Mouse (Mus musculus): ENCODE data around the gene Gpr150. TPM values are rescaled to one million over a fixed set of nuclear protein-coding genes. Genes with fewer than 3 reads are reported as not detected.

Gene Gpr150
- polyA plus RNA-seq, 1 experiment from 2014 or later: 1.8 TPM

DNA sequence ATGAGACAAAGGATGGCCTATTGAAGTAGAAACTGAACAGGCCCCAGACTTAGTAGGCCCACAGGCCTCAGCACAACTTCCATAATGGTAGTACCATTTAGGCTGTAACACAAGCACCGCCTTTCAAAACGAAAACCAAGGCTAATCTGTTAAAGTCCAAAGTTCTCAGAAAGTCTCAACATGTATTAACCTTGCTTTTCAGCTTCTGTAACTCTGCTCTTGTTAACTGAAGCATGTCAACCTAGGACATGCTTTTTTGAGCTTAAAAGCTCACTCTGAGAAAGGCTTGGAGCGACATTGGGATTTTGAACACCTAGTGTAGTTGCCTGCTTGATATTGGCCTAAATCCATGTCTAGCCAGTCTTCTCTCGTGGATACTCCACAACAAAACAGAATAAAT lies 2.8 kb upstream of the Gpr150 start:
- H3K27ac ChIP-seq (ENCODE audit: low read length): no peak overlapping the region
- H3K4me2 ChIP-seq (ENCODE audit: low read depth, low read length): no peak overlapping the region
- no peak overlapping the region for H3K4me3 ChIP-seq (ENCODE audit: low read depth, low read length)
- no peaks in the 10 kb centered on the region; the same call in 1 of the 2 replicates for H3K36me3 ChIP-seq (ENCODE audit: control insufficient read depth, insufficient read depth)
- H3K27me3 ChIP-seq (ENCODE audit: control insufficient read depth, insufficient read depth, low read depth, low read length): peaks cover 19% of the 10 kb centered on the region
- ATAC-seq (ENCODE audit: low read depth): no peak
- H3K4me1 ChIP-seq (ENCODE audit: control insufficient read depth, low read depth, low read length): peaks cover 24% of the 10 kb centered on the region
- no peaks in the 10 kb centered on the region for H3K9me3 ChIP-seq (replicated peaks; ENCODE audit: control insufficient read depth, low read length)
- whole genome bisulfite sequencing (ENCODE audit: insufficient replicate concordance): 74% methylated on average over 4 of the region's 4 CpGs
- no peak overlapping the region for H3K9ac ChIP-seq (ENCODE audit: low read depth, low read length)

DNA sequence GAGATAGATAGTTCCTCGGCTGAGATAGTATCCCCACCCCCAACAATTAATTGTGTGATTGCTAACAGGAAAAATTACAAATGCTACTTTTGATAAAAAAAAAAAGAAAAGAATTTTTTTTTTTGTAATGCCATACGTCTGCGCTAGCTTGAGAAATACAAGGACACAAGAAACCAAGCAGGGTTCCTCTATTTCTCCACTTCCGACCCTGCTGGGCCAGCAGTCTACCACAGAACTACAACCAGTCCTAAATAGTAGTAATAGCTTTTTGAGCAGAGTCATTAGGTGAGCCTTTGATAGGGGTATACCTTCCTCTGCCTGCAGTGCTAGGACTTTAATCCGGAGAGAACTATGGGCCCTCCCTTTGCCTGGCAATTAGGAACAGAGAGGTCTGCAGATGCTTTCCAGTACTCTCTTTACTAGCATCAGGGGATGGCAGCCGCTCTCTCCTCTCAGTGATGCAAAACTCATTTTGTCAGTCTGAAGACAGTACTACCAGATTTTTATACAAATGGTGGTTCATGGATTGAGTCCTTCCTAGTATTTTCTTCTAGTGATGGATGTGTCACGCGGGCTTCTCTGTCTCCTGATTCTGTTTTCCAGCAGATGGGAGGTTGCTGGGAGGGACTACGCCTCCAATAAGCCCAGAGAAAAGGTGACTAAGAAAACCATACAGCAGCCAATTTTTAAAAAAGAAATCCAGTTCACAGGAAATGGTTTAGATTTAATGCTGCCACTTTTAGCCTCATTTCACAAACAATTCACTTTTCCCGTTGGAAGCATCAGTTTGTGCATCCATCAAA lies 672 bp upstream of the Gpr150 start:
- H3K27me3 ChIP-seq (ENCODE audit: control insufficient read depth, insufficient read depth, low read depth, low read length): peaks cover 19% of the 10 kb centered on the region
- H3K9me3 ChIP-seq (replicated peaks; ENCODE audit: control insufficient read depth, low read length): no peaks in the 10 kb centered on the region
- ATAC-seq (ENCODE audit: low read depth): no peak
- H3K27ac ChIP-seq (ENCODE audit: low read length): no peak overlapping the region
- no peak overlapping the region for H3K9ac ChIP-seq (ENCODE audit: low read depth, low read length)
- 56% methylated on average over 10 of the region's 10 CpGs for WGBS (ENCODE audit: insufficient replicate concordance)
- peaks cover 26% of the 10 kb centered on the region for H3K4me1 ChIP-seq (ENCODE audit: control insufficient read depth, low read depth, low read length)
- peak overlapping the region; percentile 100 for H3K4me2 ChIP-seq (ENCODE audit: low read depth, low read length)
- peak overlapping the region; percentile 70; the same call in 1 of the 2 replicates for H3K4me3 ChIP-seq (ENCODE audit: low read depth, low read length)
- H3K36me3 ChIP-seq (ENCODE audit: control insufficient read depth, insufficient read depth): no peaks in the 10 kb centered on the region; the same call in 1 of the 2 replicates

DNA sequence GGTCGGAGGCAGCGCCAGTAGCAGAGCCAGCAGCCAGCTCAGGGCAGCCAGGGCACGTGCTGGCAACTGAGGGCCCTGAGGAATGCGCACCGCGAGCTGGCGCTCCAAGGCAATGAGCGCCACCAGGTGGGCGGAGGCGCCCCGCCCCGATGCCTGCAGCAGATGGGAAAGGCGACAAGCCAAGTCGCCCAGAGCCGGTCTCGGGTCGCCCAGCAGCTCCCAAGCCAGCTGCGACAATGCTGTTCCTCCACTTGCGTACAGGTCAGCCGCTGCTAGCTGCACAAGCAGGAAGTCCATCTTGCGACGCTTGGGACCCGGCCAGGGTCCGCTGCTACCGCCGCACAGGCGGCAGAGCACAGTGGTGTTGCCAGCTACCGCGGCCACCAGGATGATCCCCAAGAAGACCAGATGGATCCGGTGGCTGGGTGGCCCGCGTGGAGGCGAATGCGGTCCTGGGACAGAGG lies 503 bp downstream of the Gpr150 start:
- WGBS (ENCODE audit: insufficient replicate concordance): under 1% methylated on average over 34 of the region's 34 CpGs
- peak; percentile 81 for ATAC-seq (ENCODE audit: low read depth)
- no peaks in the 10 kb centered on the region for H3K36me3 ChIP-seq (ENCODE audit: control insufficient read depth, insufficient read depth)
- peaks cover 26% of the 10 kb centered on the region for H3K4me1 ChIP-seq (ENCODE audit: control insufficient read depth, low read depth, low read length)
- H3K4me2 ChIP-seq (ENCODE audit: low read depth, low read length): peak overlapping the region; percentile 100
- H3K27me3 ChIP-seq (ENCODE audit: control insufficient read depth, insufficient read depth, low read depth, low read length): peaks cover 19% of the 10 kb centered on the region
- H3K9me3 ChIP-seq (replicated peaks; ENCODE audit: control insufficient read depth, low read length): no peaks in the 10 kb centered on the region
- H3K27ac ChIP-seq (ENCODE audit: low read length): peak overlapping the region; percentile 74; the same call in 1 of the 2 replicates
- peak overlapping the region; percentile 70 for H3K4me3 ChIP-seq (ENCODE audit: low read depth, low read length)
- peak overlapping the region; percentile 59 for H3K9ac ChIP-seq (ENCODE audit: low read depth, low read length)

DNA sequence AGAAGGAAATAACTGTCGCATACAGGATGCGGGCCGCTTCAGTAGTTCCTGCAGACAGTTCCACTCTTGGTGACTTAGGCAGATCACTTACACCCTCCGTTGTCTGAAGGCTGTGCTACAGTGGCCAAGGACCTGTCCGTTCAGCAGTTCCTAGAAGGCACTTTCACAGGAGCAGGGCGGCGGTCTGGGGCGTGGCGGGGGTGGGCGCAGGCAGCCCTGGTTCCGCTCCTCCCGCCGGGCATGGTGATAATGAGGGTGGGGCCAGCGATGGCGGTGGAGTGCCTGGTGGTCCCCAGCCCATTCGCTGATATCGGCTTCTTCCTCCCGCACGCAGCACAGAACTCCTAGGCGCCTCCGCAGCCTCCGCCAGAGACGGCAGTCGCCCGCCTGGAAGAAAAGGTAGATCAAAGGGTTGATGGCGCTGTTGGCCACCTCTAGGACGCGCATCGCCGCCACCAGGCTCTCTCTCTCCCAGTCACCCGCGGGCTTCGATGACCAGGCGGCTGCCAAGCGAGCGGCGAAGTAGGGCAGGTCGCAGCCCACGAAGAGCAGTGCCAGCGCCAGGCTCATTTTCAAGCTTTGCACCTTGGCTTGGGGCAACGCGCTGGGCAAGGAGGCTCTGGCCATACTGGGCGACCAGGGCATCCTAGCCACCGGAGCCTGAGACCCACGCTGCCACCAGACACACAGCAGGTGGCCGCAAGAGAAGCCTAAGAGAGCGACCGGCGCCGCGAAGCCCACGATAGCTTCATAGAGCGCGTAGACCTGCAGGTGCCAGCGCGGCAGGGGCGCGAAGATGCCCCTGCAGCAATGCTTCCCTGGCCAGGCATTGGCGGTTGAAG lies 1.2 kb downstream of the Gpr150 start:
- peak overlapping the region; percentile 59 for H3K9ac ChIP-seq (ENCODE audit: low read depth, low read length)
- H3K27ac ChIP-seq (ENCODE audit: low read length): peak overlapping the region; percentile 74
- H3K4me1 ChIP-seq (ENCODE audit: control insufficient read depth, low read depth, low read length): peaks cover 26% of the 10 kb centered on the region
- H3K27me3 ChIP-seq (ENCODE audit: control insufficient read depth, insufficient read depth, low read depth, low read length): peaks cover 19% of the 10 kb centered on the region
- H3K4me3 ChIP-seq (ENCODE audit: low read depth, low read length): peak overlapping the region; percentile 70
- ATAC-seq (ENCODE audit: low read depth): peak; percentile 91
- no peaks in the 10 kb centered on the region for H3K9me3 ChIP-seq (replicated peaks; ENCODE audit: control insufficient read depth, low read length)
- under 1% methylated on average over 59 of the region's 59 CpGs for WGBS (ENCODE audit: insufficient replicate concordance)
- no peaks in the 10 kb centered on the region for H3K36me3 ChIP-seq (ENCODE audit: control insufficient read depth, insufficient read depth)
- peak overlapping the region; percentile 100 for H3K4me2 ChIP-seq (ENCODE audit: low read depth, low read length)

DNA sequence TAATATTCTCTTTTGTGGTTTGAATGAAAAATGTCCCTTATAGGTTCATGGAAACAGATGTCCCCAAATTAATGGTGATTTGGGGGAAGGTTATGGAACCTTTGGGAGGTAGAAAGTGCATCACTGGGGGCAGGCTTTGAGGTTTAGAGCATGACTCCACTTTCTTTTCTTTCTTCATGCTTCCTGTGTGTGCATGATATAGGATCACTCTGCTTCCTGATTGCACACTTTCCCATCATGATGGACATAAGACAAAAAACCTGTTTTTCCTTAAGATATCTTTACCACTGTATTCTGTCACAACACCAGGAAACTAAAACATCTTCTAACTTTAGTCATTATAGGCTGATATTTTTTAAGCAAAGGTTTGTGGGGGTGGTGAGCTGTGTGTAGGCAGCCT lies 11.8 kb downstream of the Gpr150 start:
- Histone ChIP-seq H3K4me1 (ENCODE audit: control insufficient read depth, low read depth, low read length) (no peaks in the 10 kb centered on the region), H3K27me3 (ENCODE audit: control insufficient read depth, insufficient read depth, low read depth, low read length) (no peaks in the 10 kb centered on the region), H3K9me3 (replicated peaks; ENCODE audit: control insufficient read depth, low read length) (no peaks in the 10 kb centered on the region), H3K4me2 (ENCODE audit: low read depth, low read length) (no peak overlapping the region), H3K27ac (ENCODE audit: low read length) (no peak overlapping the region), H3K36me3 (ENCODE audit: control insufficient read depth, insufficient read depth) (no peaks in the 10 kb centered on the region), H3K4me3 (ENCODE audit: low read depth, low read length) (no peak overlapping the region), H3K9ac (ENCODE audit: low read depth, low read length) (no peak overlapping the region)
- no peak for ATAC-seq (ENCODE audit: low read depth)

DNA sequence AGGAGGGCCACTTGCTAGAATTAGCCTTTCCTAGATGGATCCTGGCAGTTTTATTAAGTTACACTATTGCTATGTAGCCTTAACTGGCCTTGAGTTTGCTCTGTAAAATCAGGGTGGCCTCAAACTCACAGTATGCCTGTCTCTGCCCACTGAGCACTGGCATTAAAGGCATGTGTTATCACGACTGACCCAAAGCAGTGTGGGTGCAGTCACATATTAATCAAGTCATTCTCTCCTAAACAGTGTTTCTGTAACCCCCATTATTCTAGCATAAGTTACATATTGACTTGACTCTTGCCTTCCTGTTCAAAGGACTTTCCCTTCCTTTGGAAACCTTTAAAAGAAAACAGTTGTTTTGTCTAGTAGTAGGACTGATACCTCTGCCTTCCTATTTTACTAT lies 14.3 kb downstream of the Gpr150 start:
- H3K4me1 ChIP-seq (ENCODE audit: control insufficient read depth, low read depth, low read length): no peaks in the 10 kb centered on the region
- 52% methylated on average over 1 of the region's 1 CpGs for WGBS (ENCODE audit: insufficient replicate concordance)
- no peak for ATAC-seq (ENCODE audit: low read depth)
- no peak overlapping the region for H3K4me2 ChIP-seq (ENCODE audit: low read depth, low read length)
- no peak overlapping the region for H3K27ac ChIP-seq (ENCODE audit: low read length)
- no peak overlapping the region for H3K4me3 ChIP-seq (ENCODE audit: low read depth, low read length)
- H3K9ac ChIP-seq (ENCODE audit: low read depth, low read length): no peak overlapping the region
- H3K36me3 ChIP-seq (ENCODE audit: control insufficient read depth, insufficient read depth): no peaks in the 10 kb centered on the region
- H3K9me3 ChIP-seq (replicated peaks; ENCODE audit: control insufficient read depth, low read length): no peaks in the 10 kb centered on the region
- no peaks in the 10 kb centered on the region for H3K27me3 ChIP-seq (ENCODE audit: control insufficient read depth, insufficient read depth, low read depth, low read length)

DNA sequence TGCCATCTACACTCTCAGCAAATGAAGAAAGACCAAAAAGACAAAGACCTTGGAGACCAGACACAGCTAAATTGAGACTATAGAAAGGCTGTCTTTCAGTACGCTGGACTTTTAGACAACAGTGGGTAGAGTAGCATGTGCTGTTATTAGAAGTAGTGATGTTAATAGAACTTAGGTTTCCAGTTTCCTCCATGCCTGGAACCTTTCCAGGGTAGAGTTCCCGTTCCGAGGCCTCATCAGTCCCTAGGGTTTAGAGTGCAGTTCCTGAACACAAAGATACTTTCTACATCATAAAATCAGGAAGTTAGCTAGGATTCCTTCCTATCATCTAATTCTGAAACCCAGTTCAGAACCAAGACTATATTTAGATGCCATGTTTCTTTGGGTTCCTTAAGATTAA lies 32.2 kb downstream of the Gpr150 start:
- no peak for ATAC-seq (ENCODE audit: low read depth)
- Histone ChIP-seq H3K9me3 (replicated peaks; ENCODE audit: control insufficient read depth, low read length) (no peaks in the 10 kb centered on the region), H3K4me3 (ENCODE audit: low read depth, low read length) (no peak overlapping the region), H3K27ac (ENCODE audit: low read length) (no peak overlapping the region), H3K9ac (ENCODE audit: low read depth, low read length) (no peak overlapping the region), H3K4me2 (ENCODE audit: low read depth, low read length) (no peak overlapping the region), H3K4me1 (ENCODE audit: control insufficient read depth, low read depth, low read length) (no peaks in the 10 kb centered on the region; the same call in 1 of the 2 replicates), H3K36me3 (ENCODE audit: control insufficient read depth, insufficient read depth) (no peaks in the 10 kb centered on the region), H3K27me3 (ENCODE audit: control insufficient read depth, insufficient read depth, low read depth, low read length) (no peaks in the 10 kb centered on the region)
- WGBS (ENCODE audit: insufficient replicate concordance): 75% methylated on average over 3 of the region's 3 CpGs

DNA sequence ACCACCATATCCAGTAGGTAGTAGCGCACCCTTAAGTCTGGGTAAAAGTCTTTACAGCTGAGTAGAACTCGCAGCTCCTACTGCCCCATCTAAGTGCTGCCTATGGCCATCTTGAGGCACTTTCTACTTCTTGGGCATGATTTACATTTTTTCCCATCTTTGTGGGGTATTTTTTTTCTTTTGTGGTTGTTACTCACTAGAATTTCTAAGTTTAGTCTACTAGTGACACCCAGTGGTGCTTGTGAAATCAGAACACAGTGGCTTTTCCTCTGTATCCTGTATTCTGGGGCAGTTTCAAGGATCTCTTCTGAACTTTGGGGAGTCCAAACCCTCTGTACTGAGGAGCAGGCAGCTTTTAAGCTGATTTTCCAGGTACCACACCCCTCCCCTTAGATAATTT lies 35.0 kb downstream of the Gpr150 start:
- ATAC-seq (ENCODE audit: low read depth): no peak
- H3K27me3 ChIP-seq (ENCODE audit: control insufficient read depth, insufficient read depth, low read depth, low read length): no peaks in the 10 kb centered on the region
- peaks cover 3% of the 10 kb centered on the region; the same call in 1 of the 2 replicates for H3K4me1 ChIP-seq (ENCODE audit: control insufficient read depth, low read depth, low read length)
- WGBS (ENCODE audit: insufficient replicate concordance): 81% methylated on average over 2 of the region's 2 CpGs
- H3K9me3 ChIP-seq (replicated peaks; ENCODE audit: control insufficient read depth, low read length): no peaks in the 10 kb centered on the region
- no peak overlapping the region for H3K4me2 ChIP-seq (ENCODE audit: low read depth, low read length)
- H3K4me3 ChIP-seq (ENCODE audit: low read depth, low read length): no peak overlapping the region
- H3K36me3 ChIP-seq (ENCODE audit: control insufficient read depth, insufficient read depth): no peaks in the 10 kb centered on the region
- no peak overlapping the region for H3K9ac ChIP-seq (ENCODE audit: low read depth, low read length)
- no peak overlapping the region for H3K27ac ChIP-seq (ENCODE audit: low read length)
